Comparison of ENCODE assay signal across 26 mouse cellular contexts in genomic region chr13:59147976-59148375, GRCm38 (mm10).
DNase-seq lines count a peak whose midpoint lies in the region; ATAC-seq and TF ChIP-seq lines count a peak whose summit lies in the region.
"Had no signal": no experiment of that assay in that cellular context is flagged by ENCODE, and none has a peak within 500 bp of the region (broad histone marks: within the 10 kb centered on the region; RNA-seq: fewer than 3 reads in every experiment).

No protein-coding gene starts in this region.

- no peaks in the 10 kb centered on the region for H3K27me3 ChIP-seq in forebrain, embryonic 15.5 days
- H3K27me3 ChIP-seq: heart, embryonic 12.5 days; liver, embryonic 12.5 days; midbrain, embryonic 12.5 days; neural tube, embryonic 15.5 days had no signal

- H3K9me3 ChIP-seq in forebrain, embryonic 15.5 days, result no peaks in the 10 kb centered on the region
- H3K9me3 ChIP-seq: heart, embryonic 12.5 days; liver, embryonic 12.5 days; midbrain, embryonic 12.5 days; neural tube, embryonic 15.5 days had no signal

- no peak for ATAC-seq in forebrain, embryonic 15.5 days (replicated peaks)
- ATAC-seq: activated CD4-positive, CD25-positive, alpha-beta regulatory T cell, adult 4 months; intestine, postnatal 0 days; liver, embryonic 12.5 days; liver, postnatal 0 days had no signal

- peaks cover 58% of the 10 kb centered on the region for H3K4me1 ChIP-seq in forebrain, embryonic 15.5 days
- H3K4me1 ChIP-seq: heart, embryonic 12.5 days; liver, embryonic 12.5 days had no signal

- H3K4me3 ChIP-seq in left cerebral cortex, adult 2 months, result no peak overlapping the region
- no peak overlapping the region for H3K4me3 ChIP-seq in forebrain, embryonic 15.5 days
- H3K4me3 ChIP-seq: heart, adult 2 months; heart, embryonic 12.5 days; liver, embryonic 12.5 days; midbrain, embryonic 12.5 days; neural tube, embryonic 15.5 days had no signal

- TF ChIP-seq POLR2A in brain, embryonic 14.5 days (IDR thresholded peaks at IDR 0.05; ENCODE audit: borderline replicate concordance, extremely low read depth, insufficient read depth, insufficient read length, poor library complexity, severe bottlenecking), result no peak

- no peak for DNase-seq in left cerebral cortex, adult 2 months (ENCODE audit: extremely low spot score in 1 of 2, low spot score in 2 of 2)
- no peak for DNase-seq in left cerebral cortex, postnatal 36 days (ENCODE audit: low spot score in 2 of 2)
- DNase-seq in brain, adult 2 months (ENCODE audit: low read depth, low spot score), result peak; percentile 43
- peak; percentile 81 for DNase-seq in brain, embryonic 14.5 days (ENCODE audit: low read depth)
- no peak for DNase-seq in adrenal gland, adult 18-20 months (ENCODE audit: low spot score in 2 of 2)
- DNase-seq: adrenal gland, adult 8-10 months; B cell, adult 2 months; cerebellum, adult 11 months; cerebellum, adult 9-10 months; gastrocnemius, postnatal 25 days; heart, adult 2 months; kidney, adult 9 months; kidney, postnatal 14 days; left cerebral cortex, postnatal 4 days; liver, postnatal 0 days; lung, postnatal 36 days; right cerebral cortex, postnatal 4 days had no signal

- no peak overlapping the region for H3K4me2 ChIP-seq in forebrain, embryonic 15.5 days (replicated peaks)
- H3K4me2 ChIP-seq: heart, embryonic 12.5 days; hindbrain, embryonic 14.5 days; liver, embryonic 12.5 days; midbrain, embryonic 12.5 days; neural tube, embryonic 15.5 days had no signal

- H3K36me3 ChIP-seq in forebrain, embryonic 15.5 days, result no peaks in the 10 kb centered on the region
- H3K36me3 ChIP-seq: heart, embryonic 12.5 days; liver, embryonic 12.5 days; midbrain, embryonic 12.5 days; neural tube, embryonic 15.5 days had no signal

- peak overlapping the region; percentile 90 for H3K27ac ChIP-seq in left cerebral cortex, adult 2 months
- H3K27ac ChIP-seq in forebrain, embryonic 15.5 days (replicated peaks), result peak overlapping the region; percentile 32; the same call in 1 of the 2 replicates
- H3K27ac ChIP-seq: heart, adult 2 months; hindbrain, embryonic 14.5 days; liver, embryonic 12.5 days; midbrain, embryonic 12.5 days; neural tube, embryonic 15.5 days; stomach, postnatal 0 days had no signal

- no peak for TF ChIP-seq CTCF in left cerebral cortex, adult 2 months (IDR thresholded peaks at IDR 0.05)
- no peak for TF ChIP-seq CTCF in brain, embryonic 14.5 days (IDR thresholded peaks at IDR 0.05; ENCODE audit: borderline replicate concordance, extremely low read depth, insufficient read depth, insufficient read length)

- WGBS in forebrain, embryonic 15.5 days, result 12% methylated on average over 4 of the region's 4 CpGs

- intact Hi-C loops in left cerebral cortex, adult 2 months (cut with DNase I), result loop anchor here (5.0 kb wide), 2 partner anchors 56 to 139 kb away; no protein-coding TSS in a partner anchor
- intact Hi-C loops in left cerebral cortex, postnatal 36 days (cut with DNase I), result loop anchor here (5.0 kb wide), 2 partner anchors 64 to 76 kb away; no protein-coding TSS in a partner anchor

- H3K9ac ChIP-seq in forebrain, embryonic 15.5 days (replicated peaks), result no peak overlapping the region
- H3K9ac ChIP-seq: heart, embryonic 12.5 days; hindbrain, embryonic 14.5 days; liver, embryonic 12.5 days; liver, postnatal 0 days; midbrain, embryonic 12.5 days; neural tube, embryonic 15.5 days had no signal

Comparison
In these comparisons a context has a peak if more than half of its experiments do, and no peak if none do; other contexts are left out.
1. DNase-seq: peak in brain, adult 2 months (single experiment) and brain, embryonic 14.5 days (single experiment); none in left cerebral cortex, adult 2 months (0 of 2), left cerebral cortex, postnatal 36 days (0 of 2) and adrenal gland, adult 18-20 months (0 of 2).